Mouse (Mus musculus) ES-E14 (cell line): ENCODE measurements around the gene Necab2.

Source experiments
- ZC3H11A ChIP-seq: IDR thresholded peaks from 2 replicates; pipeline ENCODE4 v1.6.1; 2012; ENCODE audit warnings: low read depth, mild to moderate bottlenecking, inconsistent platforms, low read length, borderline replicate concordance
- ZNF384 ChIP-seq: IDR thresholded peaks from 2 replicates; pipeline ENCODE4 v1.6.1; 2012; ENCODE audit warnings: low read depth, low read length, inconsistent platforms

GRCm38 (mm10) chr8:119430250-119430649 is 16.3 kb upstream of the Necab2 start:
- TF ChIP-seq ZNF384 (no peak), ZC3H11A (no peak)
